13 mouse cellular contexts compared by ENCODE assay signal in genomic region chr11:96885901-96886340, GRCm38 (mm10). TPM values are rescaled to one million over a fixed set of nuclear protein-coding genes. Genes with fewer than 3 reads are reported as not detected.
DNase-seq lines count a peak whose midpoint lies in the region; ATAC-seq and TF ChIP-seq lines count a peak whose summit lies in the region.
"Had no signal": no experiment of that assay in that cellular context is flagged by ENCODE, and none has a peak within 500 bp of the region (broad histone marks: within the 10 kb centered on the region; RNA-seq: fewer than 3 reads in every experiment).

No protein-coding gene starts in this region.

- H3K36me3 ChIP-seq in forebrain, embryonic 14.5 days (ENCODE audit: control insufficient read depth, insufficient read depth, low read length) = no peaks in the 10 kb centered on the region
- H3K36me3 ChIP-seq in limb, embryonic 14.5 days (ENCODE audit: control insufficient read depth, insufficient read depth, low read length) = no peaks in the 10 kb centered on the region
- no peaks in the 10 kb centered on the region for H3K36me3 ChIP-seq in heart, adult 2 months (ENCODE audit: control insufficient read depth, insufficient read depth, low read length)

- DNase-seq in layer of hippocampus, adult 2 months (ENCODE audit: low spot score in 2 of 2) = no peak
- no peak for DNase-seq in layer of hippocampus, postnatal 25 days (ENCODE audit: extremely low spot score in 1 of 2, low spot score in 1 of 2)
- peak; percentile 95 for DNase-seq in forebrain, embryonic 14.5 days (ENCODE audit: low spot score)
- DNase-seq in limb, embryonic 14.5 days (ENCODE audit: low spot score) = no peak
- DNase-seq in retina, postnatal 1 day = peak; percentile 93
- no peak for DNase-seq in heart, adult 2 months
- no peak for DNase-seq in heart, adult 9 months (ENCODE audit: low spot score in 2 of 2)
- no peak for DNase-seq in liver
- DNase-seq: lung, embryonic 14.5 days had no signal

- H3K4me3 ChIP-seq in layer of hippocampus, adult 2 months = no peak overlapping the region
- H3K4me3 ChIP-seq in forebrain, embryonic 14.5 days (ENCODE audit: low read depth, low read length) = no peak overlapping the region
- no peak overlapping the region for H3K4me3 ChIP-seq in limb, embryonic 14.5 days (replicated peaks; ENCODE audit: low read length)
- H3K4me3 ChIP-seq in heart, adult 2 months = no peak overlapping the region

- H3K4me2 ChIP-seq in forebrain, embryonic 14.5 days (ENCODE audit: low read length) = peak overlapping the region; percentile 20; the same call in 1 of the 2 replicates
- no peak overlapping the region for H3K4me2 ChIP-seq in limb, embryonic 14.5 days (replicated peaks; ENCODE audit: low read depth, low read length, severe bottlenecking)
- H3K4me2 ChIP-seq: lung, embryonic 14.5 days had no signal

- peaks cover 30% of the 10 kb centered on the region for H3K4me1 ChIP-seq in forebrain, embryonic 14.5 days (ENCODE audit: control insufficient read depth, insufficient read depth, low read length)
- H3K4me1 ChIP-seq in limb, embryonic 14.5 days (ENCODE audit: control insufficient read depth, insufficient read depth, low read length) = no peaks in the 10 kb centered on the region
- H3K4me1 ChIP-seq in heart, adult 2 months (ENCODE audit: control insufficient read depth, insufficient read depth, low read length) = no peaks in the 10 kb centered on the region

- intact Hi-C loops in heart, adult 2 months (cut with DNase I) = no loop called here

- TF ChIP-seq POLR2A in limb, embryonic 14.5 days (IDR thresholded peaks at IDR 0.05; ENCODE audit: borderline replicate concordance, extremely low read depth, insufficient read depth, insufficient read length) = no peak
- no peak for TF ChIP-seq POLR2A in heart, adult 2 months (IDR thresholded peaks at IDR 0.05; ENCODE audit: insufficient read depth, low read depth, low read length)

- peak; percentile 95 for ATAC-seq in forebrain, embryonic 14.5 days
- no peak for ATAC-seq in limb, embryonic 14.5 days (ENCODE audit: low FRiP score, low read depth)
- ATAC-seq: CD4-positive, CD25-positive, alpha-beta regulatory T cell, adult 4 months had no signal

- no peaks in the 10 kb centered on the region for H3K79me2 ChIP-seq in heart, adult 2 months (replicated peaks; ENCODE audit: control insufficient read depth, insufficient read depth, low read length)

- H3K27me3 ChIP-seq in forebrain, embryonic 14.5 days (replicated peaks; ENCODE audit: control insufficient read depth, insufficient read depth, low read length) = no peaks in the 10 kb centered on the region
- no peaks in the 10 kb centered on the region for H3K27me3 ChIP-seq in limb, embryonic 14.5 days (ENCODE audit: control insufficient read depth, insufficient read depth, low read length)
- H3K27me3 ChIP-seq in heart, adult 2 months (ENCODE audit: control insufficient read depth, insufficient read depth, low read length) = no peaks in the 10 kb centered on the region

- peak overlapping the region; percentile 72 for H3K27ac ChIP-seq in layer of hippocampus, adult 2 months
- peak overlapping the region; percentile 96 for H3K27ac ChIP-seq in forebrain, embryonic 14.5 days (ENCODE audit: low read depth, low read length)
- no peak overlapping the region for H3K27ac ChIP-seq in limb, embryonic 14.5 days (replicated peaks; ENCODE audit: low read depth, low read length)
- H3K27ac ChIP-seq in heart, adult 2 months = no peak overlapping the region

- no peaks in the 10 kb centered on the region for H3K9me3 ChIP-seq in forebrain, embryonic 14.5 days (replicated peaks; ENCODE audit: control insufficient read depth, low read length)
- H3K9me3 ChIP-seq in limb, embryonic 14.5 days (ENCODE audit: control insufficient read depth, low read length) = no peaks in the 10 kb centered on the region

- TF ChIP-seq CTCF in layer of hippocampus, adult 2 months (conservative IDR thresholded peaks at IDR 0.05) = no peak
- TF ChIP-seq CTCF in heart, adult 2 months (IDR thresholded peaks at IDR 0.05) = no peak

- H3K9ac ChIP-seq in forebrain, embryonic 14.5 days (ENCODE audit: low read length) = peak overlapping the region; percentile 43
- H3K9ac ChIP-seq in limb, embryonic 14.5 days (ENCODE audit: low read depth, low read length, severe bottlenecking) = 0 out of 2 replicates have a peak overlapping the region, but pooled peaks have one; percentile 16
- H3K9ac ChIP-seq in heart, adult 2 months (ENCODE audit: low read depth, low read length) = no peak overlapping the region
- H3K9ac ChIP-seq: lung, embryonic 14.5 days had no signal

- TF ChIP-seq EP300 in heart, adult 2 months (IDR thresholded peaks at IDR 0.05; ENCODE audit: insufficient read depth, low read depth, low read length) = no peak

- under 1% methylated on average over 5 of the region's 5 CpGs for WGBS in forebrain, embryonic 14.5 days
- 22% methylated on average over 5 of the region's 5 CpGs for WGBS in limb, embryonic 14.5 days
- 84% methylated on average over 5 of the region's 5 CpGs for WGBS in heart, adult 2 months

RNA-seq across cellular contexts. Expression of gene Cdk5rap3, which starts 30.4 kb away (rescaled TPM):
- 10 to 100 TPM; 34.5 to 41.6 TPM for total RNA-seq in layer of hippocampus, adult 2 months (2021)
- 10 to 100 TPM; 35.8 to 37.2 TPM for total RNA-seq in layer of hippocampus, postnatal 25 days (2021)
- polyA plus RNA-seq in forebrain, embryonic 14.5 days (2014; fragmentation: Nextera tagmentation; extraction: Ambion mirVana) = 91.2 and 98.4 TPM in 2 replicates
- 71.4 and 74.5 TPM in 2 replicates for polyA plus RNA-seq in limb, embryonic 14.5 days (2012; rRNA removed)
- 79.6 and 83.6 TPM in 2 replicates for polyA plus RNA-seq in limb, embryonic 14.5 days (2014; fragmentation: Nextera tagmentation; extraction: Ambion mirVana)
- 10 to 100 TPM; 17.4 to 25.2 TPM for total RNA-seq in heart, adult 2 months (2021)
- polyA plus RNA-seq in heart, adult 2 months (2012; rRNA removed) = 13.8 and 17.5 TPM in 2 replicates

RNA-seq across cellular contexts. Expression of gene Copz2, which starts 36.3 kb away (rescaled TPM):
- total RNA-seq in layer of hippocampus, adult 2 months (2021) = 1 to 10 TPM; 5.9 to 7.0 TPM
- 1 to 10 TPM; 6.5 to 6.8 TPM for total RNA-seq in layer of hippocampus, postnatal 25 days (2021)
- polyA plus RNA-seq in forebrain, embryonic 14.5 days (2014; fragmentation: Nextera tagmentation; extraction: Ambion mirVana) = 14.7 and 15.0 TPM in 2 replicates
- 117 and 141 TPM in 2 replicates for polyA plus RNA-seq in limb, embryonic 14.5 days (2012; rRNA removed)
- 201 and 210 TPM in 2 replicates for polyA plus RNA-seq in limb, embryonic 14.5 days (2014; fragmentation: Nextera tagmentation; extraction: Ambion mirVana)
- total RNA-seq in heart, adult 2 months (2021) = 10 to 100 TPM; 35.0 to 36.9 TPM
- polyA plus RNA-seq in heart, adult 2 months (2012; rRNA removed) = 55.0 and 76.6 TPM in 2 replicates
- polyA plus RNA-seq: CD4-positive, CD25-positive, alpha-beta regulatory T cell, adult 4 months had no signal

RNA-seq across cellular contexts. Expression of gene Prr15l, which starts 42.0 kb away (rescaled TPM):
- total RNA-seq in layer of hippocampus, adult 2 months (2021) = not detected
- total RNA-seq in layer of hippocampus, postnatal 25 days (2021) = not detected
- polyA plus RNA-seq in forebrain, embryonic 14.5 days (2014; fragmentation: Nextera tagmentation; extraction: Ambion mirVana) = 0.09 TPM in 1 of 2 replicates, not detected in the other
- polyA plus RNA-seq in limb, embryonic 14.5 days (2012; rRNA removed) = 0.47 and 1.2 TPM in 2 replicates
- 3.3 and 3.7 TPM in 2 replicates for polyA plus RNA-seq in limb, embryonic 14.5 days (2014; fragmentation: Nextera tagmentation; extraction: Ambion mirVana)
- 1 to 10 TPM in 1 of 2 experiments, under 1 TPM in 1; 0.93 to 2.1 TPM for total RNA-seq in heart, adult 2 months (2021)
- 0.70 and 2.5 TPM in 2 replicates for polyA plus RNA-seq in heart, adult 2 months (2012; rRNA removed)
- total RNA-seq: common myeloid progenitor, adult 5-6 weeks; left cerebral cortex, postnatal 10 days; megakaryocyte-erythroid progenitor cell, adult 5-6 weeks had no signal

RNA-seq across cellular contexts. Expression of gene Nfe2l1, which starts 56.2 kb away (rescaled TPM):
- 100 to 1,000 TPM; 221 to 229 TPM for total RNA-seq in layer of hippocampus, adult 2 months (2021)
- 100 to 1,000 TPM; 215 to 234 TPM for total RNA-seq in layer of hippocampus, postnatal 25 days (2021)
- 28.0 and 38.6 TPM in 2 replicates for polyA plus RNA-seq in forebrain, embryonic 14.5 days (2014; fragmentation: Nextera tagmentation; extraction: Ambion mirVana)
- polyA plus RNA-seq in limb, embryonic 14.5 days (2012; rRNA removed) = 94.5 and 125 TPM in 2 replicates
- polyA plus RNA-seq in limb, embryonic 14.5 days (2014; fragmentation: Nextera tagmentation; extraction: Ambion mirVana) = 42.0 and 49.6 TPM in 2 replicates
- total RNA-seq in heart, adult 2 months (2021) = 100 to 1,000 TPM; 395 to 436 TPM
- polyA plus RNA-seq in heart, adult 2 months (2012; rRNA removed) = 397 and 529 TPM in 2 replicates

RNA-seq across cellular contexts. Expression of gene Pnpo, which starts 57.9 kb away (rescaled TPM):
- total RNA-seq in layer of hippocampus, adult 2 months (2021) = 10 to 100 TPM; 36.7 to 36.8 TPM
- 10 to 100 TPM; 35.1 to 37.9 TPM for total RNA-seq in layer of hippocampus, postnatal 25 days (2021)
- 19.0 and 21.9 TPM in 2 replicates for polyA plus RNA-seq in forebrain, embryonic 14.5 days (2014; fragmentation: Nextera tagmentation; extraction: Ambion mirVana)
- 13.9 and 15.4 TPM in 2 replicates for polyA plus RNA-seq in limb, embryonic 14.5 days (2012; rRNA removed)
- 22.6 and 24.2 TPM in 2 replicates for polyA plus RNA-seq in limb, embryonic 14.5 days (2014; fragmentation: Nextera tagmentation; extraction: Ambion mirVana)
- 10 to 100 TPM; 12.9 to 13.0 TPM for total RNA-seq in heart, adult 2 months (2021)
- 21.3 and 22.0 TPM in 2 replicates for polyA plus RNA-seq in heart, adult 2 months (2012; rRNA removed)

Comparison
In these comparisons a context has a peak if more than half of its experiments do, and no peak if none do; other contexts are left out.
1. DNase-seq: peak in forebrain, embryonic 14.5 days (single experiment) and retina, postnatal 1 day (single experiment); none in layer of hippocampus, adult 2 months (0 of 2), layer of hippocampus, postnatal 25 days (0 of 2), limb, embryonic 14.5 days (single experiment), heart, adult 2 months (0 of 2), heart, adult 9 months (0 of 2) and liver (single experiment).
2. H3K27ac ChIP-seq: peak in layer of hippocampus, adult 2 months (single experiment) and forebrain, embryonic 14.5 days (single experiment); none in limb, embryonic 14.5 days (single experiment) and heart, adult 2 months (single experiment).
3. RNA of gene Copz2, which starts 36.3 kb away (total RNA-seq): 35.0 to 36.9 TPM in heart, adult 2 months; 5.9 to 7.0 TPM in layer of hippocampus, adult 2 months and 6.5 to 6.8 TPM in layer of hippocampus, postnatal 25 days; every median in the first group is over 4 times any median in the second.